Mouse (Mus musculus) MEL (cell line): ENCODE results near the gene Mycn.

ENCODE experiments used
- BHLHE40 ChIP-seq: IDR thresholded peaks from 2 replicates; pipeline ENCODE4 v1.6.1; 2012; ENCODE audit warnings: low read depth, mild to moderate bottlenecking, inconsistent platforms, low read length, improper control_type of control experiment, borderline replicate concordance
- CTCF ChIP-seq, 3 experiments: IDR thresholded peaks in 2 of 3; conservative IDR thresholded peaks in 1 of 3; 2 replicates each; pipeline ENCODE4 v1.5.1; 2011 to 2012; ENCODE audit warnings: low read length in 3 of 3, low read depth in 2 of 3, mild to moderate bottlenecking in 2 of 3, improper control_type of control experiment in 1 of 3, inconsistent platforms in 1 of 3, mixed read lengths in 1 of 3, moderate library complexity in 1 of 3; ENCODE audit not compliant: control insufficient read depth in 1 of 3, insufficient read depth in 1 of 3, poor library complexity in 1 of 3, severe bottlenecking in 1 of 3
- EP300 ChIP-seq, 2 experiments: IDR thresholded peaks; 2 replicates each; pipeline ENCODE4 v1.6.1; 2011; ENCODE audit warnings: improper control_type of control experiment in 2 of 2, low read length in 2 of 2, low read depth in 1 of 2, mild to moderate bottlenecking in 1 of 2
- ETS1 ChIP-seq: IDR thresholded peaks from 2 replicates; pipeline ENCODE4 v1.6.1; 2012; ENCODE audit warnings: low read depth, mild to moderate bottlenecking, inconsistent platforms, low read length, improper control_type of control experiment, moderate library complexity
- GATA1 ChIP-seq: IDR thresholded peaks from 2 replicates; pipeline ENCODE4 v1.6.1; 2011; ENCODE audit warnings: low read depth, low read length, improper control_type of control experiment
- HCFC1 ChIP-seq: IDR thresholded peaks from 2 replicates; pipeline ENCODE4 v1.6.1; 2012; ENCODE audit warnings: low read depth, mild to moderate bottlenecking, inconsistent platforms, low read length, improper control_type of control experiment, moderate library complexity
- NELFE ChIP-seq: IDR thresholded peaks from 2 replicates; pipeline ENCODE4 v1.6.1; 2011; ENCODE audit warnings: low read depth, low read length, improper control_type of control experiment
- NRF1 ChIP-seq: IDR thresholded peaks from 2 replicates; pipeline ENCODE4 v1.6.1; 2014; ENCODE audit warnings: low read depth, mild to moderate bottlenecking, inconsistent platforms, low read length, improper control_type of control experiment, moderate library complexity; ENCODE audit not compliant: poor library complexity, insufficient read depth, severe bottlenecking
- POLR2A ChIP-seq, 2 experiments: IDR thresholded peaks; 2 replicates each; pipeline ENCODE4 v1.6.1; 2011 to 2012; ENCODE audit warnings: low read length in 2 of 2, mild to moderate bottlenecking in 2 of 2, control low read depth in 1 of 2, improper control_type of control experiment in 1 of 2, low read depth in 1 of 2, moderate library complexity in 1 of 2; ENCODE audit not compliant: control insufficient read depth in 1 of 2, insufficient read depth in 1 of 2, poor library complexity in 1 of 2
- POLR2AphosphoS2 ChIP-seq: IDR thresholded peaks from 2 replicates; pipeline ENCODE4 v1.6.1; 2011; ENCODE audit warnings: low read length, improper control_type of control experiment
- POLR2AphosphoS5 ChIP-seq: IDR thresholded peaks from 2 replicates; pipeline ENCODE4 v1.6.1; 2012; ENCODE audit warnings: low read depth, borderline replicate concordance, mild to moderate bottlenecking, inconsistent platforms, low read length, moderate library complexity, mixed read lengths
- TBP ChIP-seq: IDR thresholded peaks from 2 replicates; pipeline ENCODE4 v1.8.0; 2011; ENCODE audit warnings: low read depth, low read length, improper control_type of control experiment
- UBTF ChIP-seq: IDR thresholded peaks from 2 replicates; pipeline ENCODE4 v1.6.1; 2012; ENCODE audit warnings: low read depth, mild to moderate bottlenecking, inconsistent platforms, low read length, improper control_type of control experiment, moderate library complexity, borderline replicate concordance; ENCODE audit not compliant: insufficient read depth
- ZKSCAN1 ChIP-seq: IDR thresholded peaks from 2 replicates; pipeline ENCODE4 v1.6.1; 2012; ENCODE audit warnings: low read depth, mild to moderate bottlenecking, inconsistent platforms, low read length, improper control_type of control experiment, moderate library complexity

GRCm38 (mm10) chr12:12904086-12904485, 37.6 kb downstream of the Mycn start:
- no peak for TF ChIP-seq POLR2AphosphoS5
- TF ChIP-seq POLR2AphosphoS2: no peak
- no peak for TF ChIP-seq BHLHE40
- no peak for TF ChIP-seq ZKSCAN1
- TF ChIP-seq ETS1: no peak
- TF ChIP-seq GATA1: no peak
- no peak for TF ChIP-seq TBP
- TF ChIP-seq POLR2A (IDR thresholded peaks at IDR 0.05; ENCODE audit: control insufficient read depth in 1 of 2, insufficient read depth in 1 of 2, low read depth in 1 of 2, low read length in 2 of 2, poor library complexity in 1 of 2): no peak
- TF ChIP-seq HCFC1: no peak
- no peak for TF ChIP-seq EP300 (IDR thresholded peaks at IDR 0.05; ENCODE audit: low read depth in 1 of 2, low read length in 2 of 2)
- TF ChIP-seq NELFE: no peak
- TF ChIP-seq NRF1: no peak
- TF ChIP-seq CTCF (IDR thresholded peaks at IDR 0.05 in 2 of 3, conservative IDR thresholded peaks at IDR 0.05 in 1 of 3; ENCODE audit: control insufficient read depth in 1 of 3, insufficient read depth in 1 of 3, low read depth in 2 of 3, low read length in 3 of 3, poor library complexity in 1 of 3, severe bottlenecking in 1 of 3): no peak
- no peak for TF ChIP-seq UBTF
